Mouse (Mus musculus) leukemia stem cell, adult 10-12 weeks (primary cell): ENCODE measurements around the gene Samt2. TPM values are rescaled to one million over a fixed set of nuclear protein-coding genes. Genes with fewer than 3 reads are reported as not detected.

Source experiments
- polyA plus RNA-seq: library from polyadenylated mRNA; stranded (reverse); fragments of >175 nt; gene quantifications from 2 replicates; pipeline ENCODE4 v1.2.3, GENCODE M21; 2012; ENCODE audit warnings: low replicate concordance

Samt2 gene
- polyA plus RNA-seq, result not detected in 2 replicates

GRCm38 (mm10) chrX:154579260-154579659 lies at the start of gene Samt2:
TSS of gene Samt2 (minus strand) at chrX:154579360.

Other genes starting within 250 kb of the Samt2 start
- gene 4930524N10Rik, start 236.0 kb downstream of the Samt2 start, polyA plus RNA-seq, result 0.20 TPM in 1 of 2 replicates, not detected in the other
- gene Samt4, start 97.4 kb downstream of the Samt2 start, polyA plus RNA-seq, result not detected in 2 replicates